ENCODE assay signal across 24 mouse cellular contexts in the genomic region with DNA sequence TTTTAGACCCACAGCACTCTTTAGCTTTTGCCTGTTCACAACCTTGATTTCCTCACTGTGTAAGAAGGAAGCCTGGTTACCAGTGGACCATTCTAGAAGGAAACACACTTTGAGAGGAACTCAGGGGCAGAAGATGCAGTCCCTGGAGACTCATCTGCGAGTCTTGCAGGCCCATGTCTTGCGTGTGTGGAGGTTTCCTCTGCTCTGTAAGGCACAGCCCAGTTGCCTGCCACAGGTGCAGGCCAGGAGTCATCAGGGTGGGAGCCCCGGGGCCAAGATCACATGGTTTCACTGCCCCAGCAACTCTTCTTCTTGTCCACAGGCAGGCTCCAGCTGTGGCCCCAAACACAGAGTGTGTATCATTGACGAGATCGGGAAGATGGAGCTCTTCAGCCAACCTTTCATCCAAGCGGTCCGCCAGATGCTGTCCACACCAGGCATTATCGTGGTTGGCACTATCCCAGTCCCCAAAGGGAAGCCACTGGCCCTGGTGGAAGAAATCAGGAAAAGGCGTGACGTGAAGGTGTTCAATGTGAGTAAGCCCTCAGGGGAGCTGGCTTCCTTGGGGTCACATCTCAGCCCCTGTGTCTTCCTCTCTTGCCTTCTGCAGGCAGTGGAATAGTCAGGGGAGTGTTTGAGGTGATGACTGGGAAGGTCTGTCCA. TPM values are rescaled to one million over a fixed set of nuclear protein-coding genes. Genes with fewer than 3 reads are reported as not detected.
DNase-seq lines count a peak whose midpoint lies in the region; ATAC-seq and TF ChIP-seq lines count a peak whose summit lies in the region.
"Had no signal": no experiment of that assay in that cellular context is flagged by ENCODE, and none has a peak within 500 bp of the region (broad histone marks: within the 10 kb centered on the region; RNA-seq: fewer than 3 reads in every experiment).

No protein-coding gene starts in this region.

- no peak for TF ChIP-seq CTCF in CH12.LX (conservative IDR thresholded peaks at IDR 0.05 in 1 of 2, IDR thresholded peaks at IDR 0.05 in 1 of 2; ENCODE audit: low read depth in 2 of 2, low read length in 2 of 2)

- H3K36me3 ChIP-seq in midbrain, embryonic 11.5 days (ENCODE audit: control insufficient read depth, insufficient read depth, low read length) = no peaks in the 10 kb centered on the region
- no peaks in the 10 kb centered on the region; the same call in 1 of the 2 replicates for H3K36me3 ChIP-seq in midbrain, embryonic 15.5 days (replicated peaks)
- H3K36me3 ChIP-seq in CH12.LX (replicated peaks in 1 of 2; ENCODE audit: control insufficient read depth in 1 of 2, insufficient read depth in 1 of 2, low read length in 1 of 2) = peaks cover 11 to 61% of the 10 kb centered on the region in 2 experiments
- H3K36me3 ChIP-seq in splenic B cell, adult 2 months (ENCODE audit: control insufficient read depth, insufficient read depth, low read length, poor library complexity, severe bottlenecking) = no peaks in the 10 kb centered on the region; the same call in 1 of the 2 replicates
- H3K36me3 ChIP-seq: embryonic facial prominence, embryonic 15.5 days; forebrain, embryonic 10.5 days; forebrain, embryonic 12.5 days; G1E had no signal

- no peak overlapping the region for H3K9ac ChIP-seq in midbrain, embryonic 11.5 days (ENCODE audit: low read length)
- H3K9ac ChIP-seq in midbrain, embryonic 15.5 days = no peak overlapping the region
- no peak overlapping the region for H3K9ac ChIP-seq in CH12.LX (ENCODE audit: insufficient read depth, low read depth)
- H3K9ac ChIP-seq: embryonic facial prominence, embryonic 13.5 days; embryonic facial prominence, embryonic 15.5 days; forebrain, embryonic 12.5 days had no signal

- H3K27ac ChIP-seq in midbrain, embryonic 11.5 days (ENCODE audit: low read depth, low read length) = no peak overlapping the region
- H3K27ac ChIP-seq in midbrain, embryonic 15.5 days = no peak overlapping the region
- H3K27ac ChIP-seq in CH12.LX (ENCODE audit: insufficient read depth, low read depth) = no peak overlapping the region
- H3K27ac ChIP-seq: embryonic facial prominence, embryonic 13.5 days; embryonic facial prominence, embryonic 15.5 days; forebrain, embryonic 10.5 days; forebrain, embryonic 12.5 days had no signal

- no peak for ATAC-seq in midbrain, embryonic 11.5 days (ENCODE audit: low FRiP score)
- no peak for ATAC-seq in midbrain, embryonic 15.5 days (replicated peaks)
- ATAC-seq: activated CD4-positive, CD25-positive, alpha-beta regulatory T cell, adult 4 months; forebrain, embryonic 14.5 days; forebrain, embryonic 16.5 days; Patski had no signal

- dilution Hi-C loops in CH12.LX (cut with MboI; ENCODE audit: extremely low pct_ligation_motif_present, extremely low pct_unique_long_range_greater_than_20kb, low sequenced_read_pairs) = no loop called here

- TF ChIP-seq EP300 in CH12.LX (IDR thresholded peaks at IDR 0.05; ENCODE audit: low read length) = peak; percentile 27; the same call in 1 of the 2 replicates

- H3K4me1 ChIP-seq in midbrain, embryonic 11.5 days (ENCODE audit: control insufficient read depth, insufficient read depth, low read length) = peaks cover under 1% of the 10 kb centered on the region; the same call in 1 of the 2 replicates
- H3K4me1 ChIP-seq in midbrain, embryonic 15.5 days = no peaks in the 10 kb centered on the region
- peaks cover 20 to 22% of the 10 kb centered on the region in 2 experiments for H3K4me1 ChIP-seq in CH12.LX (ENCODE audit: control insufficient read depth in 1 of 2, insufficient read depth in 2 of 2)
- H3K4me1 ChIP-seq: forebrain, embryonic 12.5 days had no signal

- no peak overlapping the region for H3K4me3 ChIP-seq in midbrain, embryonic 11.5 days (ENCODE audit: low read depth, low read length)
- H3K4me3 ChIP-seq in midbrain, embryonic 15.5 days = no peak overlapping the region
- H3K4me3 ChIP-seq in CH12.LX (replicated peaks in 1 of 3; ENCODE audit: low read depth in 2 of 3, low read length in 2 of 3, poor library complexity in 1 of 3) = no peak overlapping the region
- H3K4me3 ChIP-seq: embryonic facial prominence, embryonic 13.5 days; embryonic facial prominence, embryonic 15.5 days; erythroblast, embryonic 14.5 days; forebrain, embryonic 10.5 days; forebrain, embryonic 12.5 days had no signal

- no peaks in the 10 kb centered on the region for H3K27me3 ChIP-seq in midbrain, embryonic 11.5 days (ENCODE audit: control insufficient read depth, insufficient read depth, low read length)
- H3K27me3 ChIP-seq in midbrain, embryonic 15.5 days (replicated peaks) = no peaks in the 10 kb centered on the region
- no peaks in the 10 kb centered on the region for H3K27me3 ChIP-seq in CH12.LX (replicated peaks)
- no peaks in the 10 kb centered on the region for H3K27me3 ChIP-seq in splenic B cell, adult 2 months (ENCODE audit: control insufficient read depth, insufficient read depth, low read length, poor library complexity, severe bottlenecking)
- H3K27me3 ChIP-seq: embryonic facial prominence, embryonic 13.5 days; embryonic facial prominence, embryonic 15.5 days; forebrain, embryonic 12.5 days; Patski had no signal

- no peak for TF ChIP-seq RAD21 in CH12.LX (IDR thresholded peaks at IDR 0.05; ENCODE audit: low read depth, low read length)

- TF ChIP-seq POLR2A in CH12.LX (IDR thresholded peaks at IDR 0.05; ENCODE audit: low read depth, low read length) = no peak

- H3K9me3 ChIP-seq in midbrain, embryonic 11.5 days (ENCODE audit: control insufficient read depth, low read length) = no peaks in the 10 kb centered on the region
- no peaks in the 10 kb centered on the region for H3K9me3 ChIP-seq in midbrain, embryonic 15.5 days
- H3K9me3 ChIP-seq in CH12.LX (replicated peaks; ENCODE audit: low read length) = no peaks in the 10 kb centered on the region
- H3K9me3 ChIP-seq: embryonic facial prominence, embryonic 13.5 days; embryonic facial prominence, embryonic 15.5 days; forebrain, embryonic 10.5 days; forebrain, embryonic 12.5 days had no signal

- 88% methylated on average over 10 of the region's 10 CpGs for WGBS in midbrain, embryonic 11.5 days
- 88% methylated on average over 10 of the region's 10 CpGs for WGBS in midbrain, embryonic 15.5 days

- H3K79me2 ChIP-seq in CH12.LX (replicated peaks; ENCODE audit: control insufficient read depth, extremely low read depth, insufficient read depth, poor library complexity, severe bottlenecking) = no peaks in the 10 kb centered on the region

- no peak overlapping the region for H3K4me2 ChIP-seq in midbrain, embryonic 11.5 days
- no peak overlapping the region for H3K4me2 ChIP-seq in midbrain, embryonic 15.5 days
- H3K4me2 ChIP-seq in CH12.LX (ENCODE audit: insufficient read depth, low read depth, poor library complexity, severe bottlenecking) = no peak overlapping the region
- H3K4me2 ChIP-seq: embryonic facial prominence, embryonic 13.5 days; embryonic facial prominence, embryonic 15.5 days; forebrain, embryonic 12.5 days had no signal

- in situ Hi-C loops in CH12.LX (cut with MboI; ENCODE audit: low pct_ligation_motif_present, low pct_unique_long_range_greater_than_20kb, low sequenced_read_pairs) = no loop called here

- peak; percentile 53 for DNase-seq in midbrain, embryonic 11.5 days (ENCODE audit: low spot score, missing footprints)
- peak; percentile 32 for DNase-seq in CH12.LX (ENCODE audit: extremely low read depth)
- peak; percentile 56 for DNase-seq in splenic B cell, adult 2 months (ENCODE audit: low read depth, low spot score)
- no peak for DNase-seq in adrenal gland, postnatal 4 days (ENCODE audit: low spot score in 2 of 2)
- DNase-seq: adrenal gland, adult 8-10 months; adrenal gland, postnatal 14 days; adrenal gland, postnatal 36 days; cerebellum, adult 11 months; cerebellum, adult 18-20 months; cerebellum, adult 8-10 months; cerebellum, adult 9-11 months; cerebellum, postnatal 36 days; embryo, embryonic 11 days had no signal

TF ChIP-seq in CH12.LX, 34 proteins besides CTCF, POLR2A, EP300 and RAD21:
- TF ChIP-seq ETS1 (conservative IDR thresholded peaks at IDR 0.05; ENCODE audit: low read depth, low read length) = peak; percentile 38; the same call in 1 of the 2 replicates
- peak; percentile 57 for TF ChIP-seq BHLHE40 (IDR thresholded peaks at IDR 0.05; ENCODE audit: low read depth, low read length)
- no peak for TF ChIP-seq USF2 (conservative IDR thresholded peaks at IDR 0.05; ENCODE audit: low read depth, low read length)
- TF ChIP-seq MEF2A (IDR thresholded peaks at IDR 0.05; ENCODE audit: borderline replicate concordance, low read depth, low read length) = 0 out of 2 replicates have a peak, but pooled peaks have one; percentile 22

RNA-seq across cellular contexts. Expression of a gene that starts 15.3 kb away (rescaled TPM):
- polyA plus RNA-seq in midbrain, embryonic 11.5 days (2014; fragmentation: Nextera tagmentation; extraction: Ambion mirVana) = 18.0 and 20.6 TPM in 2 replicates
- polyA plus RNA-seq in midbrain, embryonic 15.5 days (2015; fragmentation: Nextera tagmentation; extraction: Ambion mirVana) = 29.8 and 30.8 TPM in 2 replicates
- total RNA-seq in CH12.LX (2012; rRNA removed) (22.9 and 24.0 TPM in 2 replicates), CH12.LX (2014; rRNA removed) (23.6 and 25.0 TPM in 2 replicates)
- 15.1 and 17.0 TPM in 2 replicates for polyA plus RNA-seq in CH12.LX (2012; ENCODE audit: insufficient read length, low read depth)
- 10 to 100 TPM; 22.5 to 24.4 TPM for total RNA-seq in adrenal gland, postnatal 4 days (2021)
- total RNA-seq: G1E had no signal
- polyA plus RNA-seq: G1E had no signal

Comparison
In these comparisons a context has a peak if more than half of its experiments do, and no peak if none do; other contexts are left out.
1. DNase-seq: peak in midbrain, embryonic 11.5 days (single experiment), CH12.LX (single experiment) and splenic B cell, adult 2 months (single experiment); none in adrenal gland, postnatal 4 days (0 of 2).